Mouse (Mus musculus): ENCODE data around the gene Zfp639. TPM values are rescaled to one million over a fixed set of nuclear protein-coding genes. Genes with fewer than 3 reads are reported as not detected.

Gene Zfp639
- polyA plus RNA-seq, 1 experiment from 2014 or later: 46.5 TPM

DNA sequence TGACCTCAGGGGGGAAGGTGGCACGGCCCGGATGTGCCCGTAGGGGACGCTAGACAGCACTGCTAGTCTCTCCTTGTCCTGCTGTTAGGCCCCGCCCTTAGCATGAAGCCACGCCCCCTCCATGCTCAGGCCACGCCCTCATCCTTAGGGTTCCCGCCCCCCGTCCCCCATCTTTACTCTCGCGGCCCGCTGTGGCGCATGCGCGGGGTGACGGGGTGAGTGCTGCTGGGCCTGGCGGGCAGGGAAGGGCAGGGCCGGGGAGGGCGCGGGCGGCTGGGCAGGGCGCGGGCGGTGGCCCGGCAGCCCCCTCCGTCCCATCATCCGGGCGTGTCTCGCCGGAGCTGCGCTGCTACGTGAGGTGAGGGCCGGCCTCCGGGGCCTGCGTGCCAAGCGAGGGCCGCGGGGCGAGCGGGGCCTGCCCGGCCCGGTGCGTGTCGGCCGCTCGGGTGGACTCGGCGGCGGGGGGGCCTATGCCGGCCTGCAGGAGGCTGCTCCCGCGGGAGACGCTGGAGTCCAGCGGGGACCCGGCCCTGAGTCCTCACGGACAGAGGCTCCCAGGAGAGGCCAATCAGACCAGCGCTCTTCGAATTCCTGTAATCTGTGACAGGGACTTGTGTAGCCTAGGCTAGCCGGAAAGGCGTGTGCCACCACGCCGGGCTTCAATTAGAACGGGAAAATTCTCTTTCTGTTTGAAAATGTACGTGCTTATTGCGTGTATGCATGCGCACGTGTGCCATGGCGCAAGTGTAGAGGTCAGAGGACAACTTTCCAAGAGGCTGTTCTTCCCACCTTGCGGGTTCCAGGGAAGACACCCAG is 524 bp downstream of the Zfp639 start:
- Histone ChIP-seq H3K27me3 (ENCODE audit: poor library complexity, severe bottlenecking) (no peaks in the 10 kb centered on the region), H3K9me3 (no peaks in the 10 kb centered on the region), H3K27ac (peak overlapping the region; percentile 97), H3K4me3 (peak overlapping the region; percentile 94), H3K4me1 (peaks cover 42% of the 10 kb centered on the region), H3K36me3 (replicated peaks) (peaks cover 19% of the 10 kb centered on the region)
- peak; percentile 97 for DNase-seq (ENCODE audit: extremely low spot score, low spot score)
- under 1% methylated on average over 63 of the region's 69 CpGs for WGBS

DNA sequence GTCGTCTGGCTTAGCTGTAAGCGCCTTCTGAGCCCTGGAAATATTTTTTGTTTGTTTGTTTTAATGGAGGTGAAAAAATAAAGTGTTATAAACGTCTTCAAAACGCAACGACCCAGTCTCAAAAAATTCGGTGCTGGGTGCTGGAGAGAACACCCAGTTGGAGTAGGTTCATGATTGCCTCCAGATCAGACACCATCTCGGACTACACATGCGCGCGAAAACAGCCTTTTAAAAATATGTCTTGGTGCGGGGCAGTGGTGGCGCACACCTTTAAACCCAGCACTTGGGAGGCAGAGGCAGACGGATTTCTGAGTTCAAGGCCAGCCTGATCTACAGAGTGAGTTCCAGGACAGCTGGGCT is 1.1 kb downstream of the Zfp639 start:
- no peaks in the 10 kb centered on the region for H3K27me3 ChIP-seq (ENCODE audit: poor library complexity, severe bottlenecking)
- WGBS: 10% methylated on average over 13 of the region's 13 CpGs
- H3K4me1 ChIP-seq: peaks cover 42% of the 10 kb centered on the region
- H3K4me3 ChIP-seq: peak overlapping the region; percentile 94
- peaks cover 25% of the 10 kb centered on the region for H3K36me3 ChIP-seq (replicated peaks)
- H3K9me3 ChIP-seq: no peaks in the 10 kb centered on the region
- H3K27ac ChIP-seq: peak overlapping the region; percentile 97
- DNase-seq (ENCODE audit: extremely low spot score, low spot score): no peak

DNA sequence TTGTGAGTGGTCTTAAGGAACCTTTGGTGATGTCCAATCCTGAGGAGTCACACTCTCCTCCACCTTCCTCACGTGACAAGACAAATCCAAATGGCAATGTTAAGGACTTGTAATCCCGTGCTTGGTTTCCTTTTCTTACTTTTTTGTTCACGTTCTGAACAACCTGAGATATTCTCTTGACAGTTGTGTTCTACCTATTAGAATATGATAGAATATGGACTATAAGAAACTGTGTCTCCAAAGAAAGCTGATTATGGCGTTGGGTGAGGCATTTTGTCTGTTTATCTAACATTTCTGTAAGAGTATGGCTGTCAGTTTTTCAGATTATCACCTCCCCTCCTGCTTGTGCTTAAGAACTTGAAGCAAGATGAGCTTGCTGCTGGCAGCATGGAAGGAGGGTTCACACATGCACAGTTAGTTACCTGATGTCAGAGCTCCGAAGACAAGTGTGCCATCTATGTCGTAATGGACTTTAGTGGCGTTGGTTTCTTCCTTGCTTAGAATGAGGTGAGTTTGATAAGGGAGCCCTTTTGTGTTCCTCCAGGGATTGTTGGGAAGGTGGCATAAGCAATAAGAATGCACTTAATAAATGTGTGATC is 2.7 kb downstream of the Zfp639 start:
- Histone ChIP-seq H3K4me3 (no peak overlapping the region), H3K9me3 (no peaks in the 10 kb centered on the region), H3K27ac (no peak overlapping the region), H3K27me3 (ENCODE audit: poor library complexity, severe bottlenecking) (no peaks in the 10 kb centered on the region), H3K4me1 (peaks cover 38% of the 10 kb centered on the region), H3K36me3 (replicated peaks) (peaks cover 41% of the 10 kb centered on the region)
- WGBS: 93% methylated on average over 7 of the region's 7 CpGs
- no peak for DNase-seq (ENCODE audit: extremely low spot score, low spot score)

DNA sequence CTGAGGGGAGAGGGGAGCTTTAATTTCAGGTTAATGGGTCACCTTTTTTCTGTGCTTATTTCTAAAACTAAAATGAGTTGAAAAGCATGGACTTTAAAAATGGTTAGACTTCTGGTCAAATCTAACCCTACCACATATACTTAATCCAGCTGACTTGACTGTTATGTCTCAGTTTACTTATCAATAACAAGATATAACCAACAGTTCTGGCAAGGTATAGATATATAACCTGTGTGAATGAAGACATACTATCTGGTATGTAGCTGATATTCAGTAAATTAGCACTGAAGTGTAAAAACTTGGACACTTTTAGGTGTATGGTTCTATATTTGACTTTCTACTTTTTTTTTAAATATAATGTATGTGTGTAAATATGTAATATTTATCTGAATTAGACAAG is 3.5 kb downstream of the Zfp639 start:
- peaks cover 49% of the 10 kb centered on the region for H3K36me3 ChIP-seq (replicated peaks)

DNA sequence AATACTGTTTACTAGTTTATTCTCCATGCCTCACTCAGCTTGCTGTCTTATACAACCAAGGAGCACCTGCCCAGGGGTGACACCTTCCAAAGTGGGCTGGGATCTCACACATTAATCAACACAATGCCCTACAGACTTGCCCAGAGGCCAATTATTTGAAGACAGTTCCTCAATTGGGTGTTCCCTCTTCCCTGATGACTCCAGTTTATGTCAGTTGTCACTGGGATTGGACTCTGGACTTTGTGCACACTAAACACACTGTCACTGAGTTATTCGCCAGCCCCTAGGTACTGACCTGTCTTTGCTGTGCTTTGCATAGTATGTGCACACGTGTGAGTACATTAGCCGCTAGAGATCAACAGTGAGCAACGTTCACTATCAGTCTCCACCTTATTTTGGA is 17.1 kb downstream of the Zfp639 start:
- Histone ChIP-seq H3K4me1 (peaks cover 6% of the 10 kb centered on the region), H3K4me3 (no peak overlapping the region), H3K9me3 (peaks cover 14% of the 10 kb centered on the region), H3K27me3 (ENCODE audit: poor library complexity, severe bottlenecking) (no peaks in the 10 kb centered on the region), H3K27ac (no peak overlapping the region), H3K36me3 (replicated peaks) (peaks cover 45% of the 10 kb centered on the region)
- 97% methylated on average over 4 of the region's 4 CpGs for WGBS
- no peak for DNase-seq (ENCODE audit: extremely low spot score, low spot score)

More for the DNA sequence above, 3.5 kb downstream of the Zfp639 start:
- H3K4me3 ChIP-seq: no peak overlapping the region
- H3K27ac ChIP-seq: no peak overlapping the region
- H3K27me3 ChIP-seq (ENCODE audit: poor library complexity, severe bottlenecking): no peaks in the 10 kb centered on the region
- H3K9me3 ChIP-seq: no peaks in the 10 kb centered on the region
- DNase-seq (ENCODE audit: extremely low spot score, low spot score): no peak
- peaks cover 36% of the 10 kb centered on the region for H3K4me1 ChIP-seq

DNA sequence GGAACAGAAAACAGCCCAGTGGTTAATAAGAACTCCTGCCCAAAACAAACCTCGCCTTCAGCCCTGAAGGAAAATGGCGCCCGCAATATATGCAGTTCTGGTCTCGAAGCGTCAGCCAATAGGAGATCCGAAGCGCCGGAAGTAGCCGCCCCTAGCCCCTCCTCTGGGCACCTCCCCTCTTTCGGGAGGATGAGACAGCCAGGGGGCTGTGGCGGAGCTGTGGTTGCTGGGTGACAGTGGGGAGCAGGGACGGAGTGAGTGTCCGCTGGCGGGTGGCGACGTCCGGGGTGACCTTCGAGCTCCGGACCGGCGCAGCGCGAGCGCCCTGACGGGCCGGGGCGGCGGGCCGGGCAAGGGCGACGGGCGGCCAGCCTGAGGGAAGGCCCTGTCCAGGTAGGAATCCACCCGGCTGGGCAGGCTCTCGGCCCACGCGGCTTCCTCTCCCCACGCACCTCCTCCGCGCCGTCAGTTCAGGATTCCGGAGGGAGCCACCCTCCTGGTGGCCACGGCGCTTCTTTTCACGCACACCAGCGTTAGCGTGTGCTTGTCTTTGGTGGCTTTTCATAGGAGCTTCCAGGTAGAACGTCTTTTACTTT is 19.3 kb downstream of the Zfp639 start, which contains the start of gene Mfn1:
Mfn1 (plus strand) TSS at position 163 of the 596 bp plus-strand sequence.
- Histone ChIP-seq H3K27ac (peak within 1 kb of the TSS; percentile 88), H3K4me3 (peak within 1 kb of the TSS; percentile 85), H3K9me3 (peaks cover 11% of the 10 kb centered on the region), H3K4me1 (peaks cover 6% of the 10 kb centered on the region), H3K36me3 (replicated peaks) (peaks cover 35% of the 10 kb centered on the region), H3K27me3 (ENCODE audit: poor library complexity, severe bottlenecking) (no peaks in the 10 kb centered on the region)
- DNase-seq (ENCODE audit: extremely low spot score, low spot score): peak; percentile 93
- WGBS: under 1% methylated on average over 47 of the region's 47 CpGs

DNA sequence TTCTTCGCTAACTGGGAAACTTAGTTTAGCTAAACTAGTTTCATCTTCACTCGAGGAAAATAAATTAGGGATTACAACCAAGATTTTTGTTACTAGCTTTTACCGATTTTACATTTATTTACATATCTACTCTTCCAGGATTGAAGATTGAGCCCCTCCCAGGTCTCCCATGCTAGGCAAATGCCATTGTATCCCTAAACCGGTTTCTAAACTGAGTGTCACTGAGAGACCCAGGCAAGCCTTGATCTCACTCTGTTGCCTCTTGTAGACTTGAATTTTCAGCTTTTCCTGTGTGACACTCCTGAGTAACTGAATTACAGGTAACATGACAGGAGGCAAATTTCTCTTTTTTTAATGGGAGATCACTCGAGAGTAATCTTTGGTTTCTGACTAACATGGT is 20.0 kb downstream of the Zfp639 start:
- peaks cover 35% of the 10 kb centered on the region for H3K36me3 ChIP-seq (replicated peaks)
- H3K4me1 ChIP-seq: peaks cover 6% of the 10 kb centered on the region
- WGBS: 16% methylated on average over 5 of the region's 5 CpGs
- H3K9me3 ChIP-seq: peaks cover 10% of the 10 kb centered on the region
- no peak overlapping the region; the same call in 1 of the 2 replicates for H3K27ac ChIP-seq
- peak overlapping the region; percentile 85 for H3K4me3 ChIP-seq
- H3K27me3 ChIP-seq (ENCODE audit: poor library complexity, severe bottlenecking): no peaks in the 10 kb centered on the region
- DNase-seq (ENCODE audit: extremely low spot score, low spot score): no peak

DNA sequence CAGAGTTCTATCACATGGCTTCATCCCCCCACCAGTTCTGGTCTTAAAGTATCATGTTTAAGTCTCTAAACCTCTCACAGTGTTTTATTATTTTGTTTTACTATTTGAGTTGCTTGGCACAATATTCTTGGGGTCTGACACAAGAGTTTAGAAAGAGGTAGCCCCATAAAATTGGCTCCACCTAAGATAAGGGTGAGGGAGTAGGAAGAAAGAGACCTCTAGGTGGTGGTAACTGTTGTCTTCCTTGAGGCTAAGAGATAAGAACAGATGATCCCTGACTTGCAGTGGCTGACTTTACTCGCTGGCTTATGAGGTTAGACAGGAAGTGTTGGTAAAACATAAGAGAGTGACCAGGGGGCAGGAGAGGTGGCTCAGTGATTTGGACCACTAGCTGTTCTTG is 25.6 kb downstream of the Zfp639 start:
- Histone ChIP-seq H3K4me3 (no peak overlapping the region), H3K36me3 (replicated peaks) (peaks cover 70% of the 10 kb centered on the region), H3K27ac (no peak overlapping the region), H3K4me1 (no peaks in the 10 kb centered on the region), H3K9me3 (no peaks in the 10 kb centered on the region), H3K27me3 (ENCODE audit: poor library complexity, severe bottlenecking) (no peaks in the 10 kb centered on the region)
- DNase-seq (ENCODE audit: extremely low spot score, low spot score): no peak
- 70% methylated on average over 1 of the region's 1 CpGs for WGBS

DNA sequence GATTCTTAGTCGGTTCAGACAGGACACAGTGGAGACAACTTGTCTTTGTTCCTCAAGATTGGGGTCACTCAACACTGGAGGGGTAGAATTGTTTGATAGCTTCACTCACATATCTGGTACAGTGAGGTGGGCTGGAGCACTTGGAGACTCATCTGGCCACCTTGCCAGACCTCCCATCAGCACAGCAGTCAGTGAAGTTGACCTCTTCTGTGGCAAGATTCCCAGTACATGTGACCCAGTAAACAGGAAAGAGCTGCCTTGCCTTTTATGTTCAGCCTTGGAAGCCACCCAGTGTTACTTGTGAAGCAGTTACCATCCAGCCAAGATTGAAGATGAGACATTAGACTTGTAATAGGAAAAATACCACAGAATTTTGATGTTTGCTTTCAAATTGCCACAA is 27.5 kb downstream of the Zfp639 start:
- Histone ChIP-seq H3K4me1 (no peaks in the 10 kb centered on the region), H3K36me3 (replicated peaks) (peaks cover 63% of the 10 kb centered on the region), H3K27me3 (ENCODE audit: poor library complexity, severe bottlenecking) (no peaks in the 10 kb centered on the region), H3K27ac (no peak overlapping the region), H3K9me3 (no peaks in the 10 kb centered on the region), H3K4me3 (no peak overlapping the region)
- 78% methylated on average over 1 of the region's 1 CpGs for WGBS
- DNase-seq (ENCODE audit: extremely low spot score, low spot score): no peak

DNA sequence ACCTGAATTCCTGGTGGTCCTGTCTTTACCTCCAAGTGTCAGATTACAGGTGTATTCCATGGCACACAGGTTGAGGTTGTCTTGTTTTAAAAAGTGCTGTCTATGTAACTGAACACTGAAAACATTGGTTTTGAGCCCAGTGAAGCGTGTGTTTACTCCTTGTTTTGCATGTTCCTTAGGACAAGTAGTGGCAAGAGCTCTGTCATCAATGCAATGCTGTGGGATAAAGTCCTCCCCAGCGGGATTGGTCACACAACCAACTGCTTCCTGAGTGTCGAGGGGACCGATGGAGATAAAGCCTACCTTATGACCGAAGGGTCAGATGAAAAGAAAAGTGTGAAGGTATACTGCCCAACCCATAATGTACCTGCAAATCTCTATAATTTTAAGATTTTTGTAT is 28.0 kb downstream of the Zfp639 start:
- no peaks in the 10 kb centered on the region for H3K4me1 ChIP-seq
- no peak for DNase-seq (ENCODE audit: extremely low spot score, low spot score)
- H3K9me3 ChIP-seq: no peaks in the 10 kb centered on the region
- WGBS: 94% methylated on average over 5 of the region's 5 CpGs
- H3K27me3 ChIP-seq (ENCODE audit: poor library complexity, severe bottlenecking): no peaks in the 10 kb centered on the region
- H3K4me3 ChIP-seq: no peak overlapping the region
- no peak overlapping the region for H3K27ac ChIP-seq
- peaks cover 68% of the 10 kb centered on the region for H3K36me3 ChIP-seq (replicated peaks)

DNA sequence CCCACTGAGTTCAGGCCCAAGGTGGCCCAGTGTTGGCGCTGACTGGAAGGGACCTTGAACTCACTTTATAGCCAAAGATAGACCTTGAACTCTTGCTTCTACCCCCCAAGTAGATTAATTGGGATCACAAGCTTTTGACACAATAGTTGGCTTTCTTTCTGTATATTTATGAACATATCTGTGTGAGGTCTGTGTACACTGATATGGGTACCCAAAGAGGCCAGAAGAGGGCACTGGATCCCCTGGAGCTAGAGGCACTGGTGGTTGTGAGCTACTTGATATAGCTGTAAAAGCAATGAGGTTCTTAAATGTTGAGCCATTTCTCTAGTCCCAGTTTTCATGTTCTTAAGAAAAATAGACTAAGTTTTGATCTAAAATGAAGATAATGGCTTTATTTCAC is 43.0 kb downstream of the Zfp639 start:
- Histone ChIP-seq H3K27ac (no peak overlapping the region), H3K4me1 (no peaks in the 10 kb centered on the region), H3K36me3 (replicated peaks) (peaks cover 56% of the 10 kb centered on the region), H3K27me3 (ENCODE audit: poor library complexity, severe bottlenecking) (no peaks in the 10 kb centered on the region), H3K4me3 (no peak overlapping the region), H3K9me3 (no peaks in the 10 kb centered on the region)
- no peak for DNase-seq (ENCODE audit: extremely low spot score, low spot score)
- WGBS: 92% methylated on average over 1 of the region's 1 CpGs

DNA sequence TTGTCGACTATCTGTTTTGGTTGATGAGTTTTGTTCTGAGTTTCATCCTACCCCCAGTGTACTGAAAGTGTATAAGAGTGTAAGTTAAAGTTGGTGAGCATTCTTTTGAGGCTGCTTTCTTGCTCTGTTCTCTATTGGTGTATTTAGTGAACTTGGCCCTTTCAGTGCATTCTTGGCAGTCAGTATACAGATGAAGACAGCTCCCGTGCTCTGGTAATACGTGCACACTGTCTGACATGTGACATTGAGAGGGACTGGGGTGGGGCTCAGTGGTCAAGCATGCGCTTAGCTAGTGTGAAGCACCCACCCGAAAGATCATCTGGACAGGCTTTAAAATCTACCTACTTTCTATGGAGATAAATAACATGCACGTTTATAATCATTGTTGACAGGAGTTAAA is 53.3 kb downstream of the Zfp639 start:
- Histone ChIP-seq H3K4me3 (no peak overlapping the region), H3K9me3 (peaks cover 4% of the 10 kb centered on the region; the same call in 1 of the 2 replicates), H3K36me3 (replicated peaks) (peaks cover 64% of the 10 kb centered on the region), H3K4me1 (no peaks in the 10 kb centered on the region), H3K27ac (no peak overlapping the region), H3K27me3 (ENCODE audit: poor library complexity, severe bottlenecking) (no peaks in the 10 kb centered on the region)
- WGBS: 95% methylated on average over 6 of the region's 6 CpGs
- no peak for DNase-seq (ENCODE audit: extremely low spot score, low spot score)
